Mouse (Mus musculus) intestine, embryonic 15.5 days (tissue): Measurements from ENCODE around the gene Eid2b. TPM values are rescaled to one million over a fixed set of nuclear protein-coding genes. Genes with fewer than 3 reads are reported as not detected.
A peak's percentile ranks its signal among the peaks of the same experiment; 100 is the strongest.
"Not testable (repeated sequence)": the region's sequence is repeated elsewhere in the genome, so short reads cannot be mapped to it uniquely, and the experiment has no call there.

Experiments
- ATAC-seq: fragments of 200-750 bp; cut with Nextera tagmentation; 2 replicates; pipeline ENCODE4 v1.8.0; 2017; ENCODE audit warnings: moderate TSS enrichment, moderate library complexity
- H3K27ac ChIP-seq: fragments of 300-500 bp; sonication (generic); 2 replicates; pipeline ENCODE4 v1.5.1; 2015; ENCODE audit warnings: mild to moderate bottlenecking, inconsistent platforms
- H3K27me3 ChIP-seq: fragments of 300-500 bp; sonication (generic); replicated peaks from 2 replicates; pipeline ENCODE4 v1.6.1; 2015; ENCODE audit warnings: inconsistent platforms
- H3K36me3 ChIP-seq: fragments of 300-500 bp; sonication (generic); 2 replicates; pipeline ENCODE4 v1.6.1; 2015; ENCODE audit warnings: inconsistent platforms
- H3K4me1 ChIP-seq: fragments of 300-500 bp; sonication (generic); replicated peaks from 2 replicates; pipeline ENCODE4 v1.6.1; 2015; ENCODE audit warnings: inconsistent platforms
- H3K4me2 ChIP-seq: fragments of 300-500 bp; sonication (generic); replicated peaks from 2 replicates; pipeline ENCODE4 v1.6.1; 2015; ENCODE audit warnings: mild to moderate bottlenecking, inconsistent platforms
- H3K4me3 ChIP-seq: fragments of 300-500 bp; sonication (generic); replicated peaks from 2 replicates; pipeline ENCODE4 v1.5.1; 2015; ENCODE audit warnings: inconsistent platforms
- H3K9ac ChIP-seq: fragments of 300-500 bp; sonication (generic); 2 replicates; pipeline ENCODE4 v1.6.1; 2015; ENCODE audit warnings: inconsistent platforms
- H3K9me3 ChIP-seq: fragments of 300-500 bp; sonication (generic); 2 replicates; pipeline ENCODE4 v1.6.1; 2016; ENCODE audit warnings: inconsistent platforms
- WGBS: fragments of 180-500 bp; shearing (Covaris S2); methylation state at CpG from one replicate; pipeline ENCODE4 v1.1.7; 2015; 5-methylcytosine and 5-hydroxymethylcytosine counted together
- polyA plus RNA-seq: library from polyadenylated mRNA; unstranded; fragments of >200 nt; fragmentation: Nextera tagmentation; extraction: Ambion mirVana; gene quantifications from 2 replicates; pipeline ENCODE4 v1.2.1, GENCODE M21; 2015

Eid2b gene
- polyA plus RNA-seq, result 8.1 and 9.4 TPM in 2 replicates

- peaks cover 7% of the 10 kb centered on the region for H3K4me1 ChIP-seq
- peak; percentile 89 for ATAC-seq
Measured at GRCm38 (mm10) chr7:28277615-28278278, at the start of gene Eid2b. Gene Eid2b (plus strand): TSS chr7:28277739.

DNA sequence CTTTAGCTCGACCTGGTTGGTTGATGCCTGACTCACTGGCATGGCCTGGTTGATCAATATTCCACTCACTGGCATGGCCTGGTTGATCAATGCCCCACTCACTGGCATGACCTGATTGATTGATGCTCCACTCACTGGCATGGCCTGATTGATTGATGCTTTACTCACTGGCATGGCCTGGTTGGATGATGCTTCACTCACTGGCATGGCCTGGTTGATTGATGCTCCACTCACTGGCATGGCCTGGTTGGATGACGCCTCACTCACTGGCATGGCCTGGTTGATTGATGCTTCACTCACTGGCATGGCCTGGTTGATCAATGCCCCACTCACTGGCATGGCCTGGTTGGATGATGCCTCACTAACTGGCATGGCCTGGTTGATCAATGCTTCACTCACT is 33.6 kb upstream of the Eid2b start:
- H3K9ac ChIP-seq, H3K27ac ChIP-seq, H3K9me3 ChIP-seq, H3K4me2 ChIP-seq, H3K4me3 ChIP-seq, H3K27me3 ChIP-seq, H3K4me1 ChIP-seq, H3K36me3 ChIP-seq, ATAC-seq: not testable (repeated sequence)
- 64% methylated on average over 2 of the region's 2 CpGs for WGBS

More at GRCm38 (mm10) chr7:28277615-28278278, at the start of gene Eid2b:
- Histone ChIP-seq H3K4me2 (peak within 1 kb of the TSS; percentile 94), H3K4me3 (peak within 1 kb of the TSS; percentile 68), H3K9me3 (no peaks in the 10 kb centered on the region), H3K27ac (peak within 1 kb of the TSS; percentile 52), H3K27me3 (no peaks in the 10 kb centered on the region), H3K36me3 (no peaks in the 10 kb centered on the region), H3K9ac (peak within 1 kb of the TSS; percentile 80)
- 3% methylated on average over 68 of the region's 68 CpGs for WGBS

DNA sequence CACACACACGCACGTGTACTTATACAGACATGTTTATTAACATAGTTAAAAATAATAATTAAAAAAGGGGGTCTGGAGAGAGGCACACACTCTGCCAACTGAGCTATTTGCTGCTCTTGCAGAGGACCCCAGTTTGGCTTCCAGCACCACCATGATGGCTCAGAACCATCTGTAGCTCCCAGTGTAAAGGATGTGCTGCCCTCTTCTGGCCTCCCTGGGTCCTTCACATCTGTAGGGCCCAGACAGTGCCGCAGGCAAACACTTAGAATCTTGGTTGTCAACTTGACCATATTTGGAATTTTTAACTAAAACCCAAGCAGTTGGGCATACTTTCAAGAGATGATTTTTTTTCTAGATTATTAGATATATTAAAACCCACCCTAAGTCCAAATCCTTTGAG is 28.6 kb upstream of the Eid2b start:
- Histone ChIP-seq H3K27ac (no peak overlapping the region), H3K4me2 (no peak overlapping the region), H3K4me1 (no peaks in the 10 kb centered on the region), H3K36me3 (no peaks in the 10 kb centered on the region), H3K4me3 (no peak overlapping the region), H3K9me3 (no peaks in the 10 kb centered on the region), H3K27me3 (no peaks in the 10 kb centered on the region), H3K9ac (no peak overlapping the region)
- no peak for ATAC-seq
- WGBS, result 88% methylated on average over 3 of the region's 3 CpGs

- Histone ChIP-seq H3K4me1 (no peaks in the 10 kb centered on the region), H3K36me3 (no peaks in the 10 kb centered on the region), H3K27ac (no peak overlapping the region), H3K9ac (no peak overlapping the region), H3K9me3 (no peaks in the 10 kb centered on the region), H3K4me3 (no peak overlapping the region), H3K4me2 (no peak overlapping the region), H3K27me3 (no peaks in the 10 kb centered on the region)
- no peak for ATAC-seq
- WGBS, result 83% methylated on average over 17 of the region's 17 CpGs
Measured at GRCm38 (mm10) chr7:28251976-28252375, 25.6 kb upstream of the Eid2b start.

GRCm38 (mm10) chr7:28254591-28254990 is 22.9 kb upstream of the Eid2b start:
- WGBS, result 78% methylated on average over 6 of the region's 6 CpGs
- Histone ChIP-seq H3K27ac (no peak overlapping the region), H3K4me1 (no peaks in the 10 kb centered on the region), H3K9ac (no peak overlapping the region), H3K9me3 (no peaks in the 10 kb centered on the region), H3K27me3 (no peaks in the 10 kb centered on the region), H3K4me3 (no peak overlapping the region), H3K36me3 (no peaks in the 10 kb centered on the region), H3K4me2 (no peak overlapping the region)
- no peak for ATAC-seq

DNA sequence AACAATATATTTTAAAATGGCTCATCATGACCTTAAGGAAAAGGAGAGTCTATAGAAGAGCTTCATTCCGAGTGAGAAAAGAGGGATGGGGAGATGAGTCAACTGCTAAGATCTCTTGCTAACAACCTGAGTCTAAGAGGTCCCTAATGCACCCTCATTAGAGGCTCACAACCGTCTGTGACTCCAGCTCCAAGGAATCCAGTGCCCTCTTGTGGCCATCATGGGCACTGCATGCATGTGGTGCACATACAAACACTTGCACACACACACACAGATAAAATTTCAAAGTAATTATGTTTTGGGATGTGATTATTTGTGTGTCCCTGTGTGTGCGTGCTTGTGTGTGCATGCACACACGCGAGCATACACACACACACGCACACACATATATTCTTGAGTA is 22.1 kb upstream of the Eid2b start:
- H3K4me3 ChIP-seq, result no peak overlapping the region
- no peak overlapping the region for H3K9ac ChIP-seq
- H3K36me3 ChIP-seq, result no peaks in the 10 kb centered on the region
- no peaks in the 10 kb centered on the region for H3K27me3 ChIP-seq
- no peak overlapping the region for H3K27ac ChIP-seq
- WGBS, result 74% methylated on average over 6 of the region's 6 CpGs
- no peak overlapping the region for H3K4me2 ChIP-seq
- no peaks in the 10 kb centered on the region for H3K9me3 ChIP-seq
- no peaks in the 10 kb centered on the region for H3K4me1 ChIP-seq
- ATAC-seq, result no peak

- Histone ChIP-seq H3K9ac (no peak overlapping the region), H3K4me1 (no peaks in the 10 kb centered on the region), H3K4me2 (no peak overlapping the region), H3K36me3 (no peaks in the 10 kb centered on the region), H3K27ac (no peak overlapping the region), H3K27me3 (no peaks in the 10 kb centered on the region), H3K9me3 (no peaks in the 10 kb centered on the region), H3K4me3 (no peak overlapping the region)
- ATAC-seq, result no peak
- WGBS, result 49% methylated on average over 5 of the region's 5 CpGs
Measured at GRCm38 (mm10) chr7:28262861-28263260, 14.7 kb upstream of the Eid2b start.

DNA sequence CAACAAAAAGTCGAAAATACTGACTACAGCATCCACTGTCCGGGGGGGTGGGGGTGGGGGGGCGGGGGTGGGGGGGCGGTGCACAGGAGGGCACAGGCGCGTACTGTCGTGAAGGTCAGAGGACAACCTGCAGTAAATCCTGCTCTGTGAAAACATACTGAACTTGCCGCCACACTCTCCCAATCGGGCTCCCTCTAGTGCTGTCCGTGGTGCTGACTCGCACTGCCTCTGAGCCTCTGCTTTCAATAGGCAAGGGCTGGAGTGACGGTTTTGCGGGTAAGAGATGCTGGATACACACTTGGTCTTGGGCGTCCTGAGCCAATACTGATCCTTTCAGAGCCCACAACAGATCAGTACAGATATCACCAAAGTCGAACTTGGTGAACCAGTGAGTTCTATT is 13.8 kb upstream of the Eid2b start:
- Histone ChIP-seq H3K27me3 (no peaks in the 10 kb centered on the region), H3K4me2 (no peak overlapping the region), H3K4me1 (no peaks in the 10 kb centered on the region), H3K36me3 (no peaks in the 10 kb centered on the region), H3K9ac (no peak overlapping the region), H3K4me3 (no peak overlapping the region), H3K9me3 (no peaks in the 10 kb centered on the region), H3K27ac (no peak overlapping the region)
- ATAC-seq, result 0 out of 2 replicates have a peak, but pooled peaks have one; percentile 31
- WGBS, result 5% methylated on average over 15 of the region's 15 CpGs

DNA sequence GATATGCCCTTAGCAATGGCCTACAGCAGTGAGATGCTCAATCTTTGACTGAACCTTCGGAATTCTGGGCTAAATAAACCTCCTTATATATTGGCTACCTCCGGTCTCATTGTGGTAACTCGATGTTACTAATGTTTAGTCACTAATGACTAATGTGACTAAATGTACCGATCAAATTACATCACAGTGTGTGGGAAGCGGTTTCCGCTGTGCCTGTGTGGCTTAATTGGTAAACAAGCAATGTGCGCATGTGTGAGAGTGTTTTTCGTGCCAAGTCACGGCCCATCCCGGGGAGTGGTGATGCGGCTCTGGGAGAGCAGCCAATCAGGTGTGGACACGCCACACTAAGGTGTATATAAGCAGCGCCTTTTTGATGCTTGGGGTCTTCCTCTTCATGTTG is 12.1 kb upstream of the Eid2b start:
- 87% methylated on average over 13 of the region's 13 CpGs for WGBS
- no peak overlapping the region for H3K27ac ChIP-seq
- no peak overlapping the region for H3K4me2 ChIP-seq
- no peaks in the 10 kb centered on the region for H3K4me1 ChIP-seq
- H3K36me3 ChIP-seq, result peaks cover 4% of the 10 kb centered on the region; the same call in 1 of the 2 replicates
- no peak overlapping the region for H3K4me3 ChIP-seq
- H3K9me3 ChIP-seq, result no peaks in the 10 kb centered on the region
- H3K9ac ChIP-seq, result no peak overlapping the region
- no peaks in the 10 kb centered on the region for H3K27me3 ChIP-seq
- ATAC-seq, result no peak

DNA sequence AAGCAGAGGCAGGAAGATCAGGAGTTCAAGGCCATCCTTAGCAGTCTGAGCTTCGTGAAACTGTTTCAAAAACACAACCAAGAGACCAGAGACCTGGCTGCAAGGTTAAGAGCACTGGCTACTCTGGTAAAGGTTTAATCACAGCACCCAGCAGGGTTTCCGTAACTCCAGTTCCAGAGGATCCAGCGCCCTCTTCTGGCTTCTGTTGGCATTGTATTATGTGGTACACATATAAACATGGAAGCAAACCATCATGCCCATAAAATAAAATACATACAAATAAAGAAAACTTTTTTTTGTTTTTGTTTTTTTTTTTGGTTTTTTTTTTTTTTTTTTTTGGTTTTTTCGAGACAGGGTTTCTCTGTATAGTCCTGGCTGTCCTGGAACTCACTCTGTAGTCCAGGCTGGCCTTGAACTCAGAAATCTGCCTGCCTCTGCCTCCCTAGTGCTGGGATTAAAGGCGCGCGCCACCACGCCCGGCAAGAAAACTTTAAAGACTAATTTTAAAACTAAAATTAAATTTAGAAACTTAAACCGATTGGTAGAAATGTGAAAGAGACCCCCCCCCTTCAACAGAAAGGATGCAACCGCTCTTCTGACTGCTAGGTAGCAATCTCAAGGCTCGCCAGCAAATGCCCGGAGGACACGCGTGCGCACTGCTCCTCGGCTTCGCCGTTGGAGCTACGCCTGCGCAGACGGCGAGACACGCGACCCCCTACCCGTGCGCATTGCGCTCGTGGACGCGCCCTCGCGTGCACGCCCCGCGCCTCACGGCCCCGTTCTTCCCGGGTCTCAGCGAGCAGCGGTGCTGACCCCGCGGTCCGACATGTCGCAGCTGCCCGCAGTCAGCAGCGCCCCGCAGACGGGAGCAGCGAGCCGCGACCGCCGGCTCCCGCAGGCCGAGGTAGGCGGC is 10.2 kb upstream of the Eid2b start, which contains the start of gene Eid2:
Gene Eid2, plus strand, starts transcription at position 753 of the 913 bp plus-strand sequence.
- peak; percentile 91 for ATAC-seq

DNA sequence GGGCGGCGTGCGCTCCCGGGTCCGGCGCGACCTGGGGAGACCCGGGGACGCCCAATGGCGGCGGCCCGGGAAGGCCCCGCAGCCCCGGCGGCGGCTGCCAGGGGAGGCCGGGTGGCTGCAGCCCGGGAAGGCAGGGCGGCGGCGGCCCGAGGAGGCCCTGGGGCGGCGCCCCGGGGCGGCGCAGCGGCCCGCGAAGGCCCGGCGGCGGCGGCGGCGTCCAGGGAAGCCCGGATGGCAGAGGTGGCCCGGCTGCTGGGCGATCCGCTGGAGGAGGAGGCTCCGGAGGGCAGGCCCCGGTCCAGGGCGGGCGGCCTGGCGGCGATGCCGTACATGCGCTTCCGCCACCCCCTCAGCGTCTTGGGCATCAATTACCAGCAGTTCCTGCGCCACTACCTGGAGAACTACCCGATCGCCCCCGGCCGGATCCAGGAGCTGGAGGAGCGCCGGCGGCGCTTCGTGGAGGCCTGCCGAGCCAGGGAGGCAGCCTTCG is 9.5 kb upstream of the Eid2b start:
- Histone ChIP-seq H3K9ac (peak overlapping the region; percentile 98), H3K9me3 (no peaks in the 10 kb centered on the region), H3K4me1 (no peaks in the 10 kb centered on the region), H3K27me3 (no peaks in the 10 kb centered on the region), H3K36me3 (peaks cover 4% of the 10 kb centered on the region; the same call in 1 of the 2 replicates), H3K4me3 (peak overlapping the region; percentile 88), H3K27ac (peak overlapping the region; percentile 88), H3K4me2 (peak overlapping the region; percentile 83)
- WGBS, result under 1% methylated on average over 62 of the region's 62 CpGs
- peak; percentile 87 for ATAC-seq

More for the DNA sequence above, 10.2 kb upstream of the Eid2b start, which contains the start of gene Eid2:
- Histone ChIP-seq H3K4me3 (peak within 1 kb of the TSS; percentile 88), H3K9ac (peak within 1 kb of the TSS; percentile 98), H3K4me1 (no peaks in the 10 kb centered on the region), H3K9me3 (no peaks in the 10 kb centered on the region), H3K36me3 (peaks cover 4% of the 10 kb centered on the region; the same call in 1 of the 2 replicates), H3K27me3 (no peaks in the 10 kb centered on the region), H3K4me2 (peak within 1 kb of the TSS; percentile 83), H3K27ac (peak within 1 kb of the TSS; percentile 88)
- 6% methylated on average over 57 of the region's 57 CpGs for WGBS

DNA sequence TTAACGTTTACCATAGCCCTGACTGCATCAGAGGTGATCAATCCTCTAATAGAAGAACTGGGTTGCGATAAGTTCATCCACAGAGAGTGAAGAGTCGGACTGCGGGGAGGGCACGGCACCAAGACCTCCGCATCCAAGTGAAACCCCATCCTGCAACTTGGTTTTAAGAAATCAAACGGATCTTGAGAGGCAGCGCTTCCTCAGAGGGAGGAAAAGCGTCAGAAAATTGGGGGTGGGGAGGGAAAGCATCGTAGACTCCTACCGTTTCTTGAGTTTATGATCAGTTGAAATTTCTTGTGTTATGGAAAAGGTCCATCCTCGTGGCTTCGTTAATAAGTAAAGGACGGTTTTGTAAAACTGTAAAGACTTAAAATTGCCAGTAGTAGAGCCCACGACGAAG is 9.0 kb upstream of the Eid2b start:
- no peaks in the 10 kb centered on the region for H3K9me3 ChIP-seq
- no peaks in the 10 kb centered on the region for H3K4me1 ChIP-seq
- peak overlapping the region; percentile 83 for H3K4me2 ChIP-seq
- H3K27me3 ChIP-seq, result no peaks in the 10 kb centered on the region
- peak overlapping the region; percentile 98 for H3K9ac ChIP-seq
- 0 out of 2 replicates have a peak, but pooled peaks have one; percentile 2 for ATAC-seq
- H3K4me3 ChIP-seq, result peak overlapping the region; percentile 88
- WGBS, result 28% methylated on average over 16 of the region's 16 CpGs
- peak overlapping the region; percentile 88; the same call in 1 of the 2 replicates for H3K27ac ChIP-seq
- peaks cover 4% of the 10 kb centered on the region; the same call in 1 of the 2 replicates for H3K36me3 ChIP-seq
